Mouse (Mus musculus): ENCODE data around the gene Anapc5. TPM values are rescaled to one million over a fixed set of nuclear protein-coding genes. Genes with fewer than 3 reads are reported as not detected.

Gene Anapc5
- polyA plus RNA-seq (2017; shearing (Covaris generic)), result 279 TPM

GRCm38 (mm10) chr5:122820777-122821523 lies at the start of gene Anapc5:
Anapc5 (minus strand) TSS chr5:122821339.

DNA sequence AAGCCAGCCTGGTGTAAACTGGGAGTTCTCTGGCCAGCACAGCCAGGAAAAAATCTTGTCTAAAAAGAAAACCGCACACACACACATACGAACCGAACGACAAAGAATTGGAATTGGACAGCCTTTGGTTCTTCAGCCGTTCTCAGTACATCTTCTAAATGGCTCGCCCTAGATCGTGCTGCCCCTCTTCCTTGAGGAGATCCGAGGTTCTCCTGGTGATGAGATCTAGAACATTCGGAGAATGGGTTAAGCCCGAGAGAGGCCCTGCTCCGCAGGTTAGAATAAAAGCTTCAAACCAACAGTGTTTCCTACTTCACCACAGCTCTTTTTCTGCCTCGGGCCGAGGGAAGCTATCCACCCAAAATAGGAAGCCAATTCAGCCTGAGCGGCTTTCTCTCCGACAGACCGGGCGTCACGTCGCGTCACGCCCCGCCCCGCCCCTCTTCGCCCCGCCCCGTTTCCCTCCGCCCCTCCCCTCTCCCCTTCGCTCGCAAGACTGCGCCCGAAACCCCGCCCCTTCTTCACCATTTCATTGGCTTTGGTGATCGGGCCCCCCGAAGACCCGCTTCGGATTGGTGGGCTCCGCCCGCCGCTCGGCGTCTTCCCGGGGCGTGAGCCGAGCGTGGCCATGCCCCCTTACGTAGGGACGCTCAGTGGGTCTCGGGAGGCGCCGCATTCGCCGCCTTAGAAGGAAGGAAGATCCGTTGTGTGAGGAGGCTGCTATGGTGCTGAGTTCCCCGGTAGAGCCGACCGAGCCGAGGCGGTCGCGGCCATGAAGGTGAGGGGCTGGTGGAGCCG lies 28.6 kb upstream of the Anapc5 start, which contains the start of gene Rnf34:
Rnf34 (plus strand) TSS at position 528 of the 798 bp plus-strand sequence.

GRCm38 (mm10) chr5:122779277-122779834 lies 41.8 kb downstream of the Anapc5 start, which contains the start of gene Camkk2:
Camkk2 (minus strand) TSS chr5:122779409.

Other genes starting within 250 kb of the Anapc5 start
- 4.2 TPM for gene Ift81, start 206.8 kb downstream of the Anapc5 start, polyA plus RNA-seq (2017; shearing (Covaris generic))
- 134 TPM for gene P2rx7, start 177.4 kb downstream of the Anapc5 start, polyA plus RNA-seq (2017; shearing (Covaris generic))
- 63.8 TPM for gene P2rx4, start 113.8 kb downstream of the Anapc5 start, polyA plus RNA-seq (2017; shearing (Covaris generic))
- gene Camkk2, start 41.9 kb downstream of the Anapc5 start, polyA plus RNA-seq (2017; shearing (Covaris generic)), result 23.3 TPM
- gene Rnf34, start 28.7 kb upstream of the Anapc5 start, polyA plus RNA-seq (2017; shearing (Covaris generic)), result 38.5 TPM
- gene Kdm2b, start 168.5 kb upstream of the Anapc5 start, polyA plus RNA-seq (2017; shearing (Covaris generic)), result 30.9 TPM
- 122 TPM for gene Orai1, start 193.7 kb upstream of the Anapc5 start, polyA plus RNA-seq (2017; shearing (Covaris generic))
- gene Morn3, start 225.7 kb upstream of the Anapc5 start, polyA plus RNA-seq (2017; shearing (Covaris generic)), result 0.60 TPM
- 14.6 TPM for gene Tmem120b, start 247.1 kb upstream of the Anapc5 start, polyA plus RNA-seq (2017; shearing (Covaris generic))